Mouse (Mus musculus) limb, embryonic 14.5 days (tissue): ENCODE results near the gene Cars2. TPM values are rescaled to one million over a fixed set of nuclear protein-coding genes. Genes with fewer than 3 reads are reported as not detected.

Experiments
- ATAC-seq: fragments of 200-750 bp; cut with Nextera tagmentation; 2 replicates; pipeline ENCODE4 v1.8.0; 2017; ENCODE audit warnings: low read depth, moderate number of reproducible peaks, moderate TSS enrichment; ENCODE audit not compliant: low FRiP score
- DNase-seq: peaks from one replicate; pipeline ENCODE4 v3.0.0-alpha.2; 2015; ENCODE audit warnings: low spot score
- H3K27ac ChIP-seq: fragments of 300-500 bp; sonication (generic); replicated peaks from 2 replicates; pipeline ENCODE4 v1.5.1; 2014; ENCODE audit warnings: low read depth, mild to moderate bottlenecking, low read length, moderate library complexity, mixed read lengths
- H3K27me3 ChIP-seq: fragments of 300-500 bp; sonication (generic); 2 replicates; pipeline ENCODE4 v1.6.1; 2014; ENCODE audit warnings: low read length, mixed read lengths; ENCODE audit not compliant: control insufficient read depth, insufficient read depth
- H3K36me3 ChIP-seq: fragments of 300-500 bp; sonication (generic); 2 replicates; pipeline ENCODE4 v1.6.1; 2014; ENCODE audit warnings: mild to moderate bottlenecking, low read length, moderate library complexity, mixed read lengths; ENCODE audit not compliant: control insufficient read depth, insufficient read depth
- H3K4me1 ChIP-seq: fragments of 300-500 bp; sonication (generic); 2 replicates; pipeline ENCODE4 v1.6.1; 2014; ENCODE audit warnings: antibody characterized with exemption, low read length, mixed read lengths; ENCODE audit not compliant: control insufficient read depth, insufficient read depth
- H3K4me2 ChIP-seq: fragments of 300-500 bp; sonication (generic); replicated peaks from 2 replicates; pipeline ENCODE4 v1.6.1; 2014; ENCODE audit warnings: low read depth, mild to moderate bottlenecking, low read length, moderate library complexity; ENCODE audit not compliant: severe bottlenecking
- H3K4me3 ChIP-seq: fragments of 300-500 bp; sonication (generic); replicated peaks from 2 replicates; pipeline ENCODE4 v1.5.1; 2014; ENCODE audit warnings: low read length
- H3K9ac ChIP-seq: fragments of 300-500 bp; sonication (generic); 2 replicates; pipeline ENCODE4 v1.6.1; 2014; ENCODE audit warnings: mild to moderate bottlenecking, low read depth, low read length, moderate library complexity; ENCODE audit not compliant: severe bottlenecking
- H3K9me3 ChIP-seq: fragments of 300-500 bp; sonication (generic); 2 replicates; pipeline ENCODE4 v1.6.1; 2016; ENCODE audit warnings: low read length; ENCODE audit not compliant: control insufficient read depth
- POLR2A ChIP-seq: fragments of 200-500 bp; IDR thresholded peaks from 2 replicates; pipeline ENCODE4 v1.8.0; 2012; ENCODE audit warnings: inconsistent platforms, mild to moderate bottlenecking, moderate library complexity, borderline replicate concordance; ENCODE audit not compliant: insufficient read depth, insufficient read length; ENCODE audit errors: extremely low read depth
- WGBS: fragments of 180-500 bp; shearing (Covaris S2); extraction: QIAGEN DNeasy Blood & Tissue Kit; methylation state at CpG from one replicate; pipeline ENCODE4 v1.1.7; 2014; 5-methylcytosine and 5-hydroxymethylcytosine counted together
- polyA plus RNA-seq, 2 experiments: library from polyadenylated mRNA; depleted of rRNA in 1 of 2; stranded (reverse) in 1 of 2; unstranded in 1 of 2; fragments of >200 nt; fragmentation: Nextera tagmentation in 1 of 2; extraction: Ambion mirVana in 1 of 2; gene quantifications; 2 replicates each; pipeline versions ENCODE4 v1.2.1 to v1.2.3; 2012 to 2014

Cars2 gene
- polyA plus RNA-seq, 2 experiments = 26.4 to 66.7 TPM

DNA sequence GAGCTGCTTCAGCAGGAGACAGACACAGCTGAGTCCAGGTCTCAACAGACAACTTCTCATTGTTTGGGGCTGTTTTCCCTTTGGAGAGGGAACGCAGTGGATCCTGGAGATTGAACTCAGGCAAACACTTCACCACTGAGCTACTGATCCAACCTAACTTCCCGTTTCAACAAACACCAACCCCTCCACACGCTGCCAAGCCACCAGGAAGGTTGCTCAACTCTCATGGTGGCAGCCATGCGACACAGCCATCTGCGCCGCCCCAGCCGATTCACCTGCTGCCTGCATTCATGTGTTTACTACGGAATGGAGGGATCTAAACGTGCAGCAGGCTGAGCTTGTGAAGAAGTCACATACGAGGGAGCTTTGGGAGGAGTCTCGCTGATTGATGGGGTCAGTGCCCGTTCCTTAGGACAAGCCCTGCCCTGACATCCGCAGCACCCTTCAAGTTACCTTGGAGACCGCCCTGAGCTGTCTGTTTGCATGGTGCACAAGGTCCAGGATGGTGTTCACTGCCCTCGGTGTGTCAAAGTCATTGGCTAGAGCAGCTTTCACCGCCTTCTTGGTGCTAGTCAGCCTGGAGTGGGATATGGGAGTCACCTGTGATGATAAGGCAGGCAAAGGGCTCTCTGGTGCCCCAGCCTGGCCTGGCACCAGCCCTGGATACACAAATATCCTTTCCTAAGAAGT lies 33.1 kb downstream of the Cars2 start:
- WGBS = 84% methylated on average over 16 of the region's 16 CpGs
- Histone ChIP-seq H3K27ac (no peak overlapping the region), H3K36me3 (peaks cover 71% of the 10 kb centered on the region), H3K9ac (no peak overlapping the region), H3K4me3 (no peak overlapping the region), H3K27me3 (no peaks in the 10 kb centered on the region), H3K4me1 (no peaks in the 10 kb centered on the region), H3K9me3 (no peaks in the 10 kb centered on the region), H3K4me2 (no peak overlapping the region)
- no peak for DNase-seq
- no peak for TF ChIP-seq POLR2A
- ATAC-seq = no peak

DNA sequence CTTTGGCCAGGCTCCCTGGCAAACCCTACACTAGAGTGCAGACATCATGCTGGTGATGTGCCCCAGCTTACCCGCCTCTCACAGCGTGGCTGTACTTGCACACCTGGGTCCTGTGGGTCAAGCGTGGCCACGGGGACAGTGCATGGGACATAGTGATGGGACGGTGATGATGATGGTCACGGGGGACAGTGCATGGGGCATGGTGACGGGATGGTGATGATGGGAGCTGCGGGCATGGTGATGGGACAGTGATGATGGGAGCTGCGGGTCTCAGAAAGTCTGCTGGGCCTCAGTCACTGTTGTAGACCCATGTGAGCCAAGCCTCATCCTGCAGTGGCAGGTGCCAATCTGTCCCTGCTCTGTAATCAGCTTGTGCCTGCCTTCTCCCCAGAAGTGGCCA lies 34.3 kb downstream of the Cars2 start:
- no peak for ATAC-seq
- Histone ChIP-seq H3K27ac (no peak overlapping the region), H3K36me3 (peaks cover 71% of the 10 kb centered on the region), H3K4me3 (no peak overlapping the region), H3K27me3 (no peaks in the 10 kb centered on the region), H3K4me2 (no peak overlapping the region), H3K9ac (no peak overlapping the region), H3K4me1 (no peaks in the 10 kb centered on the region), H3K9me3 (no peaks in the 10 kb centered on the region)
- whole genome bisulfite sequencing = 95% methylated on average over 9 of the region's 9 CpGs
- DNase-seq = no peak
- TF ChIP-seq POLR2A = no peak

GRCm38 (mm10) chr8:11513247-11513646 lies 37.3 kb downstream of the Cars2 start:
- Histone ChIP-seq H3K9me3 (no peaks in the 10 kb centered on the region), H3K27me3 (no peaks in the 10 kb centered on the region), H3K9ac (no peak overlapping the region), H3K4me1 (no peaks in the 10 kb centered on the region), H3K4me2 (no peak overlapping the region), H3K27ac (no peak overlapping the region), H3K36me3 (peaks cover 91% of the 10 kb centered on the region), H3K4me3 (no peak overlapping the region)
- DNase-seq = no peak
- TF ChIP-seq POLR2A = no peak
- no peak for ATAC-seq
- 88% methylated on average over 5 of the region's 5 CpGs for WGBS

- H3K27me3 ChIP-seq = no peaks in the 10 kb centered on the region
- ATAC-seq = no peak
- WGBS = 89% methylated on average over 9 of the region's 9 CpGs
- no peaks in the 10 kb centered on the region for H3K9me3 ChIP-seq
- no peak for DNase-seq
- H3K4me3 ChIP-seq = no peak overlapping the region
- H3K4me2 ChIP-seq = no peak overlapping the region
- H3K36me3 ChIP-seq = peaks cover 91% of the 10 kb centered on the region
- no peak overlapping the region for H3K9ac ChIP-seq
- H3K4me1 ChIP-seq = no peaks in the 10 kb centered on the region
- H3K27ac ChIP-seq = no peak overlapping the region
- no peak for TF ChIP-seq POLR2A
These were observed 37.9 kb downstream of the Cars2 start for GRCm38 (mm10) chr8:11512711-11513110.

DNA sequence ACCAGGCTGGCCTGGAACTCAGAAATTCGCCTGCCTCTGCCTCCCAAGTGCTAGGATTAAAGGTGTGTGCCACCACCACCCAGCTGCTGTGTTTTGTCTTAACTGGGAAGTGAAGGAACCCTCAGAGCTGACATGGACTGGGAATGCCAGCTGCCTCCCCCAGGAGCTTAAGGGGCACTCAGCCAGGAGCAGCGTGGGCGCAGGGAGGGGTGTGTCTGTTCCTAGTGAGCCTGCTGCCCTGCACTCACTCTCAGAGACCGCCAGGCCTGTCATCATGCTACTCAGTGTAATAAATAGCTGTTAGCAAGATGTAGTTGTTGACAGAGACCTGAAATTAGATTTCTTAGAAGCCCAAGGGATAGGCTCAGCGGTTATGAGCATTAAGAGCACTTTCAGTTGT lies 39.6 kb downstream of the Cars2 start:
- ATAC-seq (no peak), DNase-seq (no peak)
- Histone ChIP-seq H3K4me3 (no peak overlapping the region), H3K36me3 (peaks cover 92% of the 10 kb centered on the region), H3K9ac (no peak overlapping the region), H3K9me3 (no peaks in the 10 kb centered on the region), H3K27me3 (no peaks in the 10 kb centered on the region), H3K4me1 (no peaks in the 10 kb centered on the region), H3K4me2 (no peak overlapping the region), H3K27ac (no peak overlapping the region)
- 88% methylated on average over 5 of the region's 5 CpGs for WGBS
- TF ChIP-seq POLR2A = no peak
